Mouse (Mus musculus) heart, postnatal 0 days (tissue): ENCODE measurements around the gene Gpr119.

ENCODE experiments used
- CTCF ChIP-seq: IDR thresholded peaks from 2 replicates; pipeline ENCODE4 v1.5.1; 2016; ENCODE audit warnings: antibody characterized with exemption, control low read depth, low read depth
- EP300 ChIP-seq: IDR thresholded peaks from 2 replicates; pipeline ENCODE4 v1.6.1; 2016; ENCODE audit warnings: antibody characterized with exemption, low read depth

- TF ChIP-seq CTCF: no peak
- TF ChIP-seq EP300: no peak
These were observed 37.2 kb downstream of the Gpr119 start for GRCm38 (mm10) chrX:48637032-48637431.
